Mouse (Mus musculus): Measurements from ENCODE around the gene Smchd1. TPM values are rescaled to one million over a fixed set of nuclear protein-coding genes. Genes with fewer than 3 reads are reported as not detected.

Gene Smchd1
- polyA plus RNA-seq, 1 experiment from 2014 or later, result 48.6 TPM

GRCm38 (mm10) chr17:71306716-71307115 lies 168.4 kb downstream of the Smchd1 start:
- H3K9ac ChIP-seq (replicated peaks), result no peak overlapping the region
- H3K27me3 ChIP-seq, result peaks cover 27% of the 10 kb centered on the region
- H3K4me2 ChIP-seq (replicated peaks), result no peak overlapping the region
- no peaks in the 10 kb centered on the region for H3K36me3 ChIP-seq
- no peak for ATAC-seq
- H3K4me1 ChIP-seq (replicated peaks), result peaks cover 26% of the 10 kb centered on the region
- WGBS, result 94% methylated on average over 4 of the region's 4 CpGs
- H3K4me3 ChIP-seq (replicated peaks), result no peak overlapping the region
- no peaks in the 10 kb centered on the region for H3K9me3 ChIP-seq
- H3K27ac ChIP-seq, result no peak overlapping the region

GRCm38 (mm10) chr17:71306091-71306490 lies 169.1 kb downstream of the Smchd1 start:
- H3K4me2 ChIP-seq (replicated peaks), result no peak overlapping the region
- no peaks in the 10 kb centered on the region for H3K9me3 ChIP-seq
- 84% methylated on average over 6 of the region's 6 CpGs for WGBS
- ATAC-seq, result no peak
- H3K27me3 ChIP-seq, result peaks cover 21% of the 10 kb centered on the region
- no peak overlapping the region for H3K9ac ChIP-seq (replicated peaks)
- H3K27ac ChIP-seq, result no peak overlapping the region
- no peaks in the 10 kb centered on the region for H3K36me3 ChIP-seq
- H3K4me1 ChIP-seq (replicated peaks), result peaks cover 20% of the 10 kb centered on the region
- no peak overlapping the region for H3K4me3 ChIP-seq (replicated peaks)

DNA sequence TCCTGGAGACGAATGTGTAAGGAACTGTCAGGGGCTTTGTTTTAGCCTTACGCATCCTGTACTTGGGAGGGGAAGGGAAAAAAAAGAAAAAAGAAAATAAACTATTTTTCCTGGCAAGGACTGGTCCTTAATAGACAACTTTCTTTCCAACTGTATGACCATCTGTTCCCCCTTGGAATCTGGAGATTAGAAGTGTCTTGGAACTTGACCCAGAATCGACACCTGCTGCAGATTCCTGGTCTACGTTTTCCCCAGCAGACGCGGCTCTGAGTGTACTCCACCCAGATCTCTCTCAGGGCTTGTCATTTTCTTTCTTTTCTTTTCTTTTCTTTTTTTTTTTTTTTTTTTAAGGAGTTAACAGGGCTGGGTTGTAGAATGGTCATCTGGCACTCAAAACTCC lies 171.7 kb downstream of the Smchd1 start:
- no peaks in the 10 kb centered on the region for H3K27me3 ChIP-seq

DNA sequence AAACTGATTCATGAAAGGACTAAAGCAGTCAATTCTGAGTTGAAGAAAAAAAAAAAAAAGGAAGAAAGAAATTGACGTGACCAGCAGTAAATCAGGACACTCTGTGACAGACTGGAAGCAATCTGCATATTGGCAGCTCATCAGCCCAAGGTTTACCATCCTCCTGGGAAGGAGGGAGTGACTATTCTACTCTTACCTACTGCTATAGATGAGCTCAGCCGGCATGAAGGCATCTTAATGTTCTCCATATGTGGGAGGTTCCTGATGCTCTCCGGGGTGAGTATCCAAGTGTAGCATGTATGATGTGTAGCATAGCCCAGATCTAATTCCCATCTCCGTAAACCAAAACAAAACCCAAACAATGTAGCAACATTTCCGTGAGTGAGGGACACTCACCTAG lies 173.7 kb downstream of the Smchd1 start:
- no peaks in the 10 kb centered on the region for H3K4me1 ChIP-seq (replicated peaks)
- H3K9ac ChIP-seq (replicated peaks), result no peak overlapping the region
- no peak for ATAC-seq
- H3K4me3 ChIP-seq (replicated peaks), result no peak overlapping the region
- no peaks in the 10 kb centered on the region for H3K9me3 ChIP-seq
- WGBS, result 80% methylated on average over 5 of the region's 5 CpGs
- no peaks in the 10 kb centered on the region for H3K36me3 ChIP-seq
- no peaks in the 10 kb centered on the region for H3K27me3 ChIP-seq
- H3K4me2 ChIP-seq (replicated peaks), result no peak overlapping the region
- H3K27ac ChIP-seq, result no peak overlapping the region

More for the DNA sequence above, 171.7 kb downstream of the Smchd1 start:
- H3K27ac ChIP-seq, result no peak overlapping the region
- H3K4me1 ChIP-seq (replicated peaks), result no peaks in the 10 kb centered on the region
- WGBS, result 88% methylated on average over 6 of the region's 6 CpGs
- no peak for ATAC-seq
- no peak overlapping the region for H3K4me2 ChIP-seq (replicated peaks)
- H3K36me3 ChIP-seq, result no peaks in the 10 kb centered on the region
- no peak overlapping the region for H3K9ac ChIP-seq (replicated peaks)
- H3K9me3 ChIP-seq, result no peaks in the 10 kb centered on the region
- no peak overlapping the region for H3K4me3 ChIP-seq (replicated peaks)

GRCm38 (mm10) chr17:71300338-71300737 lies 174.8 kb downstream of the Smchd1 start:
- 91% methylated on average over 2 of the region's 2 CpGs for WGBS
- H3K4me2 ChIP-seq (replicated peaks), result no peak overlapping the region
- H3K4me3 ChIP-seq (replicated peaks), result no peak overlapping the region
- H3K27me3 ChIP-seq, result no peaks in the 10 kb centered on the region
- H3K36me3 ChIP-seq, result no peaks in the 10 kb centered on the region
- H3K9me3 ChIP-seq, result no peaks in the 10 kb centered on the region
- H3K9ac ChIP-seq (replicated peaks), result no peak overlapping the region
- H3K4me1 ChIP-seq (replicated peaks), result no peaks in the 10 kb centered on the region
- H3K27ac ChIP-seq, result no peak overlapping the region
- ATAC-seq, result no peak

GRCm38 (mm10) chr17:71299879-71300278 lies 175.3 kb downstream of the Smchd1 start:
- Histone ChIP-seq H3K9me3 (no peaks in the 10 kb centered on the region), H3K4me2 (replicated peaks) (no peak overlapping the region), H3K27me3 (no peaks in the 10 kb centered on the region), H3K27ac (no peak overlapping the region), H3K9ac (replicated peaks) (no peak overlapping the region), H3K36me3 (no peaks in the 10 kb centered on the region), H3K4me3 (replicated peaks) (no peak overlapping the region), H3K4me1 (replicated peaks) (no peaks in the 10 kb centered on the region)
- ATAC-seq, result no peak
- WGBS, result 94% methylated on average over 4 of the region's 4 CpGs

- H3K4me3 ChIP-seq (replicated peaks), result no peak overlapping the region
- 83% methylated on average over 3 of the region's 3 CpGs for WGBS
- no peak overlapping the region for H3K27ac ChIP-seq
- no peaks in the 10 kb centered on the region for H3K4me1 ChIP-seq (replicated peaks)
- H3K4me2 ChIP-seq (replicated peaks), result no peak overlapping the region
- no peaks in the 10 kb centered on the region for H3K27me3 ChIP-seq
- no peak for ATAC-seq
- H3K9ac ChIP-seq (replicated peaks), result no peak overlapping the region
- H3K9me3 ChIP-seq, result no peaks in the 10 kb centered on the region
- no peaks in the 10 kb centered on the region for H3K36me3 ChIP-seq
Observed at GRCm38 (mm10) chr17:71294570-71294969, 180.6 kb downstream of the Smchd1 start.

Other genes with a start within 250 kb of the Smchd1 start
- gene Emilin2, start 163.4 kb downstream of the Smchd1 start, polyA plus RNA-seq (2015; fragmentation: Nextera tagmentation; extraction: Ambion mirVana), result 2.0 and 2.5 TPM in 2 replicates
- gene Gm4707, start 15.4 kb downstream of the Smchd1 start, polyA plus RNA-seq (2015; fragmentation: Nextera tagmentation; extraction: Ambion mirVana), result 3.7 and 4.3 TPM in 2 replicates
- 19.7 and 20.0 TPM in 2 replicates for gene Ndc80, start 51.5 kb upstream of the Smchd1 start, polyA plus RNA-seq (2015; fragmentation: Nextera tagmentation; extraction: Ambion mirVana)
- 1.0 and 1.2 TPM in 2 replicates for gene Spdya, start 76.7 kb upstream of the Smchd1 start, polyA plus RNA-seq (2015; fragmentation: Nextera tagmentation; extraction: Ambion mirVana)
- gene Wdr43, start 140.6 kb upstream of the Smchd1 start, polyA plus RNA-seq (2015; fragmentation: Nextera tagmentation; extraction: Ambion mirVana), result 49.5 and 57.0 TPM in 2 replicates
- gene Togaram2, start 197.9 kb upstream of the Smchd1 start, polyA plus RNA-seq (2015; fragmentation: Nextera tagmentation; extraction: Ambion mirVana), result 0.27 and 0.49 TPM in 2 replicates

Measured in midbrain, embryonic 13.5 days (tissue).